Mouse (Mus musculus) small intestine, adult 2 months (tissue): Measurements from ENCODE around the gene Slc38a6.

ENCODE experiments used
- CTCF ChIP-seq: fragments of 200-500 bp; IDR thresholded peaks from 2 replicates; pipeline ENCODE4 v1.5.1; 2012; ENCODE audit warnings: low read depth, mild to moderate bottlenecking, control low read depth, inconsistent platforms, low read length, moderate library complexity, mixed read lengths; ENCODE audit not compliant: insufficient replicate concordance, insufficient read length; ENCODE audit errors: extremely low read depth
- POLR2A ChIP-seq: fragments of 200-500 bp; IDR thresholded peaks from 2 replicates; pipeline ENCODE4 v1.6.1; 2012; ENCODE audit warnings: low read depth, mild to moderate bottlenecking, control low read depth, inconsistent platforms, low read length, moderate library complexity

- TF ChIP-seq CTCF (no peak), POLR2A (no peak)
Observed at GRCm38 (mm10) chr12:73269531-73269930, 17.0 kb upstream of the Slc38a6 start.
